Mouse (Mus musculus): ENCODE data around the gene Olfr1043.
"Not testable (repeated sequence)": the region's sequence is repeated elsewhere in the genome, so short reads cannot be mapped to it uniquely, and the experiment has no call there.

Gene Olfr1043

GRCm38 (mm10) chr2:86167422-86167821 is at the start of gene Olfr1043:
Olfr1043 (minus strand) TSS chr2:86167522.
- no peak for DNase-seq

- no peak for DNase-seq
Observed at GRCm38 (mm10) chr2:86202909-86203308, 35.6 kb upstream of the Olfr1043 start, which contains the start of gene Olfr1045. Olfr1045 (minus strand) TSS chr2:86203009.

DNA sequence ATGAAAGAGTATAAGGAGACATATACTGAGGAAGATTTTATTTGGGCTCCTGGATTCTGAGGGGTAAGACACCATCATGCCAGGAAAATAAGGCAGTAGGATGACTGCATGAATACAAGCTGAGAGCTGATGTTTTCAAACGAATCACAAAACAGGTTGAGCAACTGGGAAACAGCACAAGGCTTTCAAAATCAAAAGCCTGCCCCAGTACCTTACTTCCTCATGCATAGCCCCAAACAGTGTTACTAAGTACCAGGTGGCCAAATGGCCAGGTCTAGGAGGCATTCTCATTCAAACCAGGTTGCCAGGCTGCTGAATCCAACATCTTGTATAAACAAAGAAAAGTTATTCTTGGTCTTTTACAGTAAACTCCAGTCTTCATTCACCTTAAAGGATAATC is 28.5 kb upstream of the Olfr1043 start:
- DNase-seq = no peak

DNA sequence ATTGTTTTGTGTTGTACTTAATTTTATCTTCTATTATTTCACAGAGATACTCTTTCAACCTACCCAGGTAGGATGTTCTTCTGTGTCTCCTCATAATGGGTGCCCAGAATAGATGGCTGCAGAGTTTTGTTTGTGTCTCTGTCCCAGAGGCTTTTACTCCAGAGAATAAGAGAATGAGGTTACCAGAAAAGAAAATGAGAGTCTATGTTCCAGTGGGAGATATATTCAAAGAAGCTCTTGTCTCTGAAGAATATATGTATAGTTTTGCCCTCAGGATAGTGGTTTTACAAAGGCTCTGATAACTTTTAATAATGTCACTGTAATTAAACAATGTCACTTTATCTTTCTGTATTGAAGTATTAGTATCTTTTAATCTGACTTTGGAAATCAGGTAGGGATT is 18.3 kb upstream of the Olfr1043 start, which contains the start of gene Olfr52:
Gene Olfr52, minus strand, starts transcription at position 101 of the 400 bp plus-strand sequence.
- DNase-seq = no peak

DNA sequence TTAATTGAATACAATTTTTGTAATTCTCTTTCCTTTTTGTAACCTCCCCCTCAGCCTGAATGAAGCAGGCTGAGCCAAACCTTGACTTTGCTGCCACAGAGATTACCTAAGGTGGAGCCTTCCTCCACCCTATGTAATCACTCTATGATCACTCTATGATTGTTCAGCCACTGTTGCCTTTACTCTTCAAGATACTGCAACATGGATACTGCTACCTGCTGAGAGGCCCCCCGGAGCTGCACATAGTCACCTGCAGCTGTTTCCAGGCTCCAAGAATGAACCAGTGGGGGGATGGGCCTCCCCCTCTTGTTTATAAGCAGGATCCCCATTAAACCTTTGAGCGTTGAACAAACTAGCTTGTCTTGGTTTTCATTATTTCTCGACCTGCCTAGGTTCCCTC is 12.6 kb upstream of the Olfr1043 start:
- no peak for DNase-seq

DNA sequence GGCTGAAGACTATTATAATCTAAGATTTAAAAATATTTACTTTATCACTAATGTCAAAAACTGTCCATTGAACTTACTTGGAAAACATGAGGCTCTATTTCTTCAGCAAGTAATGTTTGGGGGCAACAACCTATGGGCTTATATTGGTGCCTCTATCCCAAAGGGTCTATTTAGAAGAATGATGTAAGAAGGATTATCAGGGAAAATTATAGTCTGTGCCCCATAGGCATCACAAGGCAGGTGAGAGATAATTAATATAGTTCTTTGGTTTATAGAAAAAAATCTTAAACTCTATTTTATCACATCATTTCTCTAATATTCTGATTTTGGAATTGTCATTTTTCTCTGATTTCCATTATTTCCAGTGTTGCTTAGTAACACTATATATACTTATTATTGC is 10.4 kb upstream of the Olfr1043 start, which contains the start of gene Olfr1044:
Gene Olfr1044, minus strand, starts transcription at position 101 of the 400 bp plus-strand sequence.
- DNase-seq = no peak

DNA sequence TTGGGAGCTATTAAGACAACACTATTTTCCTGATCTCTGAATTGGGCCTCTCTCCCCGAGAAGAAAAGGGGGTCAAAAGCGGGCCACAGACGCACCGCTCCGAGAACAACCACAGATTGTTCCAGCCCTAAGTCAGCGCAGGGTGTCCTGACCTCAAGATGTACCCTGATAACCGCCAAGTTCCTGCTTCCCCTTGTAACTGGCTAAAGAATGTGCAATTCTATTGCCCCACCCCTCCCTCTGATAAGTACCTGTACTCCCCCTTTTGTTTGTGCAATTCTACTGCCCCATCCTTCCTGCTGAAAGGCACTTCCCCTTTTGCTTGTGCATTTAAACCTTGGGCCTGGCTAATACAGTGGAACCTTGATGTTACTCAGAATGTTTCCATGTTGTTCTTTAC is 8.1 kb upstream of the Olfr1043 start:
- DNase-seq = not testable (repeated sequence)

- DNase-seq = no peak
Observed at GRCm38 (mm10) chr2:86161738-86162137, 5.6 kb downstream of the Olfr1043 start, which contains the start of gene Olfr1042. Olfr1042 (minus strand) TSS chr2:86161838.

DNA sequence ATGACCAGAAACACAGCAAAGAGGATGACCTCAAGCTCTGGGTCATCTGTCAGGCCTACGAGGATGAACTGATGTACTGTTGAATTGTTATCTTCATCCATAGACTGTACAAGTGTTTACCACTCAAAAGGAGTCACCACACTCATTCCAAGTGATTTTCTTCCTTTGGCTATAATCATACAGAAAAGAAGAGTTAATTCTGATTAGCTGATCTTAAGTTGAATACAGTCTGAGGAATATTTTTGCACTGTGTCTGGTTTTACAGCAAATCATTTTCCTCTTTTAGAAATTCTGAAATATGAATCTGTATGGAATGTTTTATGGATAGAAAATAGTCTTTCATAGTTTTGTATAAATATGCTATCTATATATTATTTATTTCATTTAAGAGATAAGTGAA is 20.7 kb downstream of the Olfr1043 start, which contains the start of gene Olfr1040:
Gene Olfr1040, minus strand, starts transcription at position 101 of the 400 bp plus-strand sequence.
- DNase-seq = no peak

DNA sequence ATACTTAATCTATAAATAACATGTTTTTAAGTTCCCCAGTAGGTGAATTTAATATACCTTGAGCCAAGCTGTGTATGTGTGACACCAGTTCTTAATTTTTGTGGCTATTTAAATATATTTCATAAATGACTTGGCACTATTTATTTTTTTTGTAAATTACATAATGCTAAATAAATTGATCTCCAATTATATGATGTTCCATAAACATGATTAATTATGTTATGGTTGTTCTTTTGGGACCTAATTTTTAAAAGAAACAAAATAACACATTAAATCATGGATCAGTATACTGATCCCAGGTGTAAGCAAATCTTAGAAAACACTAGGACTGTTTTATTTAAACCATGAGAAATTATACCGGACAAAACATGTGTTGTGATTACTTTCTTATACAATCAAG is 31.5 kb downstream of the Olfr1043 start, which contains the start of gene Olfr1039:
Gene Olfr1039, minus strand, starts transcription at position 101 of the 400 bp plus-strand sequence.
- DNase-seq = no peak

Data from cerebellum, postnatal 36 days (tissue).